Mouse (Mus musculus) B cell, adult 67 days (primary cell): ENCODE results near the gene Arid5b. TPM values are rescaled to one million over a fixed set of nuclear protein-coding genes. Genes with fewer than 3 reads are reported as not detected.

Experiments used
- total RNA-seq, 2 experiments: library from RNA; stranded (reverse); gene quantifications; 4 replicates each; pipeline ENCODE4 v1.2.4; 2023

Gene Arid5b
- total RNA-seq, result 10 to 100 TPM; 71.4 to 80.8 TPM

DNA sequence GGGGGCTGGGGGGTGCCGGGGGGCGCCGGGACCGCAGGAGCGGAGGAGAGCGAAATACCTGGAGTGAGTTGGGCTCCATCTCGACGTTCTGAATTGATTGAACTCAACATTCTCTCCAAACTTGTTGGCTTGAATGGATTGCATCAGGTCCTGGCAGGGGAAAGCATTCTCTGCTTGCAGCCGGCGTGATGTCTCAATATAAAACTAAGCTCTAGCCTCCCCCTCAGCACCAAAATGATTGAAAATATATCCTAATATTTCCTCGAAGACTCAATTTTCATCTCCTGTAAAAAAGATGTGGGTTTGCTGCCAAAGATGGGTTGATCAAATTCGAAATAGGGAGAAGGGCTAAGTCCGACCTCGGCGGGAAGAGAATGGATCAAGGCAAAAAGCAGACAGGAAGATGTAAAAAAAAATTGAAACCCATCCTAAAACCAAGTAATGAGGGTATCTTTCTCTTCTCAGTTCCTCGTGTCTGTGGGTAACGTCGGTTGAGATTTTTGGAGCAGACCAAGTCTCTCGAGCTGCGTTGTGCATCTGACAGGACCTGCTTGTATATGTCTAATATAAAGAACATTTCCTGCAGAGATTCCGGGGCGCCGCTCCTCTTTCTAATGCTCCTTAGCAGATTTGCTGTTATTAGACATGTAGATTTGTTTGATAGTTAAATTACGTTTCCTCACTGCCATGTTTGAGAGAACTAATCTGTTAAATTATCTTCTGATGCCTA lies at the start of gene Arid5b:
TSS of gene Arid5b (minus strand) at position 109 of the 730 bp plus-strand sequence.

